Mouse (Mus musculus) megakaryocyte progenitor cell, adult 5-6 weeks (primary cell): ENCODE measurements around the gene Cdk6. TPM values are rescaled to one million over a fixed set of nuclear protein-coding genes. Genes with fewer than 3 reads are reported as not detected.
A peak's percentile ranks its signal among the peaks of the same experiment; 100 is the strongest.
"Not testable (repeated sequence)": the region's sequence is repeated elsewhere in the genome, so short reads cannot be mapped to it uniquely, and the experiment has no call there.

Experiments used
- ATAC-seq: replicated peaks from 2 replicates; pipeline ENCODE4 v1.8.0; 2016; ENCODE audit warnings: mild to moderate bottlenecking, moderate TSS enrichment, inconsistent platforms; ENCODE audit not compliant: poor library complexity
- total RNA-seq, 2 experiments: library from RNA; stranded (forward) in 1 of 2; stranded (reverse) in 1 of 2; fragments of 157-497, 149-512 nt in 1 of 2; fragments of 200-1000 nt in 1 of 2; gene quantifications; 2 replicates each; pipeline versions ENCODE4 v1.2.3 to v1.2.4; 2015 to 2017

Cdk6 gene
- total RNA-seq, 2 experiments from 2014 or later, result 138 to 285 TPM

DNA sequence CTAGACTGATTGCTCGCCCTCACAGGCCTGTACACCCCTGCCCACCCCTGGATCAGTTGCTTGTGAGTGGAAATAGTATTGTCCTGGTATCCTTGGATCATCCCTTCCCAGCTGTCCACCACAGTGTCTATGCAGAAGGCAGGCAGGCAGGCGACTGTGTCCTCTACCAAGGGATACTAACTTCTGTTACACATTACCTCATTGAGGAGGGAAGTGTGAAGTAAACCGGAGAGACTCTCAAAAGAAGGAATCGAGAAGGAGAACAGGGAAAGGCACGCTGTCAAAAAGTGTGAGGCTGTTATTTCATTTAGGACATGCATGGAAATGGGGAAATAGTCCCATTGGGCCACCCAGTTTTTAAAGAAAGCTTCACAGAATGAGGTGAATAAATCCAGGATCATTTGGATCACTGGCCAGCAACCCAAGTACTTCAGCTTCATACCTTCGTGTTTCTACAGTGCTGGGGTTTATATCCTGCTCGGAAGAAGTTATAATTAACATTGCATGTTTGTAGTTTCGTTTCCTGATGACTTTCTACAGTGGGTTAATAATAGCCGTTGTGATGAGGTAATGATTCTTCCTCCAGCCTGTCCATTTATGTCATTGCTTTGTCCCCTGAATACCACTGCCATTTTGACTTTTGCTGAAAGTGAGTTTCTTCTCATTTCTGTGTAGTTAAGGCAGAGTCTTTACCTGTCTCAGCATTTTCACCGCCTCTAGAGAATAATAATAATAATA, 79.0 kb downstream of the Cdk6 start:
- peak; percentile 77 for ATAC-seq

- peak; percentile 40 for ATAC-seq
Observed at GRCm38 (mm10) chr5:3420832-3421228, 79.5 kb downstream of the Cdk6 start.

- ATAC-seq, result not testable (repeated sequence)
Observed at GRCm38 (mm10) chr5:3433131-3433700, 91.9 kb downstream of the Cdk6 start.

DNA sequence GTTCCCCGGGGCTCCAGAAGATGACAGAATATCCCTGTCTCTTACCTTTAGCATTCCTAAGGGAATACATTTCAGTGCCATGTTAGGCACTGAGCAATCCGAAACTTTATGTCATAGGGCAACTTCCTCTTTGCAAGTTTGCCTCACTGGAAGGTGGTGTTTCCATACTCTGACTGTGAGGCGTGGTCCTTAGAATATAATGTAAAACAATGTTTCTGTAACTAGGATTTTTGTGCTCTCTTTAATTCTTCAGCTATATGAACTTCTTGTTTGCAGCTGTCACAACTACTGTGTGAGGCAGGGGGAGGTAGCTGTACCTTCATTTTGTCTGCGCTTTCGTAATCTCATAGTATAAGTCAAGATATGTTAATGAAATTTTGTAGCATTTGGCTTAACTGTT, 92.8 kb downstream of the Cdk6 start:
- peak; percentile 46 for ATAC-seq

DNA sequence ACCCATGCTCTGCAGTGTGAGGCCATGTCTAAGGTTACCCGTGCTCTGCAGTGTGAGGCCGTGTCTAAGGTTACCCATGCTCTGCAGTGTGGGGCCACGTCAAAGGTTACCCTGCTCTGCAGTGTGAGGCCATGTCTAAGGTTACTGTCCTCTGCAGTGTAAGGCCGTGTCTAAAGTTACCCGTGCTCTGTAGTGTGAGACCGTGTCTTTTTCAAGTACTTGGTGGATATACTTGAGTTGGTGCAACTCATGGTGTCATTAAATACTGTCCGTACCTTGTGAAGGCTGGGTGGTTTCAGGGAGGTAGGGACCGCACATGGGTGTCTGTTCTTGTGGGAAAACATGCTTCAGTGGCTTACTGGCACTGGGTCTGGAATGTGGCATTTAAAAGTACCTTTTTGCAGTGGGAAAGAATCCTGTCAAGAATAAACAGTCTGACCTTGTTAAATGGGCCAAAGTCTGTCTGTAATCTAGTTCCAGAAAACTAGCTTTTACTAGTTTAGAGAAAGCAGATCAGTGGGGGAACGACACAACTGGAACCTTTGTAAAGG, 97.2 kb downstream of the Cdk6 start:
- ATAC-seq, result not testable (repeated sequence)

DNA sequence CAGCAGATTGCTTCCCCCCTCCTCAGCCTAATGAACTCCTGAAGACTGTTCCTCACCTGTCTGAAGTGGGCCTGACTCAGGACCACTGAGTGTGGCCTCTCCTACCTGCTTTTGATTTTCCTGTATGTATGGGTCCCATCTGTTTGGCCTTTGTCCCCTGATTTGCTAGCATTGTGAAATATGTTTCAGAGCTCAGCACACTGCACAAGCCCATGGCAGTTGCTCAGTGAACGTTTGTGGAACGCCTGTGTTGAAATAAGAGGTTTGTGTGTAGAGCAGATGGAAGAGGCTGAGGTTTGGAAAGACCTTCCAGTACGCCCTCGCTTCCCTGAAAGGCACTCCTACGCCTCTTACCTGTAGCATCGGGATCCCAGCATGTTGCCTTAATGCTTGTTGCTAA, 98.1 kb downstream of the Cdk6 start:
- ATAC-seq, result peak; percentile 94

GRCm38 (mm10) chr5:3442524-3442923, 101.2 kb downstream of the Cdk6 start:
- ATAC-seq, result peak; percentile 58

DNA sequence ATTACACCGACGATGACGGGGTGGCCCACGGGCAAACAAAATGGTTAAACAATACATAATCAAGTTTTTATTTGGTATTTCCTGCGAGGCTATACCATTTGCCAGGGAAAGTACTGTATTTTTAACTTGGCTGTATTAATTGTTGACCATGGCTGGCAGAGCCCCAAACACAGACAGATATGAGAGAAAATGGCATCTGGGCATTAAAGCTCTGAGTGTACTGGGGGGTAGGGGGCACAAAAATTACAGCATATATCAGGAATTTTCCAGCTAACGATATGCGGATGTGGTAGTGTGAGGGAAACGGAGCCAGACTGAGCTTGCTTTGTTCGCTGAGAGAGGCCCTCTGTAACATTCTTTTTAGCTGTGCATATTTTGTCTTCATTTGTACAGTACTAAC, 109.9 kb downstream of the Cdk6 start:
- ATAC-seq, result not testable (repeated sequence)

- ATAC-seq, result not testable (repeated sequence)
Observed at GRCm38 (mm10) chr5:3453946-3454345, 112.7 kb downstream of the Cdk6 start.

DNA sequence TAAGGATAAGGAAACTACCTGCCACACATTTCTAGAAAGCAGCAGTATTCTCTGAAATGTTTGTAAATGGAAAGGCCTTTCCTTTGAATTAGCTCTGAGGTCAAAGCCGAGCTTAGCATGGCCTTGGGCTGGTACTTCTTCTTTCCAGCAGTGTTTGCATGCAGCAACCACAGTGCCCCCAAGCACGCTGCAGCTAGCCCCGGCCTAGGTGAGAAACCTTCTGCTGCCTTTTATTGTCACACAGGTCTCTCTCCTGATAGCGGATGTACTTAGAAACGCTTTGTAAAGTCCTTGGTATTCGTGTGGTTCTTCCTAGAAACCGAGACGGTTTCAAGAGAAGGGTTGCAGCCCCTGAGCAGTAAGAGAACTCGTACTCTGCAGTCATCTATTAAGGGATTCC, 119.6 kb downstream of the Cdk6 start:
- ATAC-seq, result peak; percentile 47

DNA sequence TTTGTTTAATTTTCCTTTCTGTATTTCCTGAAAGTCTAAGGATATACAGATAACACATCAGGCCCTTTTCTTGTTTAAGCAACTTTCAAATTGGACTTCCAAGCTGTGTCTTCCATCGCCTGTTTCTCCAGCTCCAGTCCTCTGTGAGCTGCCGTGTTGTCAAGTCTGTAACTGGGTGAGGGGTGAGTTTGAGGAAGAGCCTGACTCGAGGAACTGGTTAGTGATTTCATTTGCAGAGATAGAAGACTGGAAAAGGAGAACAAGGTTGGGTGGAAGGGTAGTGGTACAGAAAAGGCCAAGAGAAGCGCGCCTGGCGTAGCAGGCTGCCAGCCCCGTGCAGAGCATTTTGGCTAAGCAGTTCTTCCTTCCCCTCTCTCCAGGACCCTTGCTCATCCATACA, 120.1 kb downstream of the Cdk6 start:
- peak; percentile 45 for ATAC-seq

GRCm38 (mm10) chr5:3462897-3463757, 121.8 kb downstream of the Cdk6 start:
- ATAC-seq, result peak; percentile 15

- ATAC-seq, result peak; percentile 48
Observed at GRCm38 (mm10) chr5:3463758-3464157, 122.5 kb downstream of the Cdk6 start.

DNA sequence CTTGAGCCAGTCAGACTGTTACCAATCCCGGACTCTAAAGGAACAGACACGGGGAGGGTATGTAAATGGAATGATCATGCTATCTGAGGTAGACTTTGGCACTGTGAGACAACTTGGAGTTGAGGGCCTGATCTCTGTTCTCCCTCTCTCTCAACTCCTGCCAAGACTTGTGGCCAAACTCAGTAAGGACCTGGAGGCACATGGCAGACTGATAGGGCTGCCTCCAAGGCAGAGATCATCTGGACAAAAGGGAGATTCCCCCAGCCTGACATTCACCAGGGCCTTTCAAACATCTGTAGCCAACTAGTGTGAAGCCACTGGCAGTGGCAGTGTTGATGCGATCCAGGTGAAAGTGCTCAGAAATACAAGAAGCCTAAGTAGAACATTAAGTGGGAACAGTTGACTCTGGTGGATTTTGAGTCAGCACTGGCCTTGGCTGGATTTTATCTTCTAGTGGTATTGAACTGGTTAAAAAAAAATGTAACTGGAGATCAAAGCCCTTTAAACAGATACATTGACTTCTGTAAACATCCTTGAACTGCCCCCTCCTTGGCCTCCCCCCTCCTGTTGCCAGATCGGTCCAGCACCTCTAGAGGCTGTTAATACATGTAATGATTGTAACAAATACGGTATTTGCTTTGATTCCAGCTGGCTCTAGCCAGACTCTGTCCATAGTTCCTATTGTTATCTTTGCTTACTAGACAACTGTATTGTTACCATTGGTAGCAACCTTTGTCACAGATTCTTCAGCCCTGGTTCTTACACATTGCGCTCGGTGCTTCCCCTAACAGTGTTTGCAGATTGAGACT, 125.0 kb downstream of the Cdk6 start:
- peak; percentile 27; the same call in 1 of the 2 replicates for ATAC-seq

- peak; percentile 21; the same call in 1 of the 2 replicates for ATAC-seq
Observed at GRCm38 (mm10) chr5:3470866-3471265, 129.6 kb downstream of the Cdk6 start.

DNA sequence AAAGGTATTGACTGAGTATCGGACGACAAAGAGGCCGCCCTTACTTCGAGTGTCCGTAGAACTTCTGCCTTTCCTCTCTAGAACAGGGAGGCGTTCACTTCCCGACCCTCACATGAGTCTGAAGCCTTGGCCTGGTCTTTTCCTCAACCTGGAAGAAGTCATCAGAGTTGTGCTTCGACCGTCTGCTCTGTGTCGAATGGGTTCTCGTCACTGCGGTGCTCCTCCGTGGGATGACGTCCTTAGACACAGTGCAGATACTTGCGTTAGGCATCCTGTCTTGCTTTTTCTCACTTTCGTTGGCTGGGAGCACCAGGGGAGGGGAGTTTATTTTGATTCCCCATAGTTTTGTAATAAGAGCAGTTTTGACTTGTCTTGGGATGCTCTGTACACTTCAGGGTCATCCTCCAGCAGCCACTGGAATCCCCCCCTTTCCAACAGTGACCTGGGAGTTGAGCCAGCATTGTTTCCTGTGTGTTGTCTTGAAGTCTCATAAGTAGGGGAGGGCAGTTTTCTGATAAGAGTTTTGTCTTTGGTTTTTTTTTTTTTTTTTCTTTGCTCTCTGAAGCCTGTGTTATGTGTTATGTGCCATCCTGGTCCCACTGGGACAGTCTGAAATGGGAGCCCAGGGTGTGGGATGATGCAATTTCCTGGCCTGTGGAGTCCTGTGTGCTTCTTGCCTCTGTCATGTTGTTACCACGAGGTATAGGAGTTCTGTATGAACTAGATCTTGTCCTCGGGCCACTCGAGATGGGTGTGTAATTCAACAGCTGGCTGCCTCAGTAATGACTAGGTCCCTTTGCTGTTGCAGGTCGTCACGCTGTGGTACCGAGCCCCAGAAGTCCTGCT, 131.2 kb downstream of the Cdk6 start:
- peak; percentile 68 for ATAC-seq

- ATAC-seq, result no peak
Observed at GRCm38 (mm10) chr5:3477711-3478110, 136.4 kb downstream of the Cdk6 start.

DNA sequence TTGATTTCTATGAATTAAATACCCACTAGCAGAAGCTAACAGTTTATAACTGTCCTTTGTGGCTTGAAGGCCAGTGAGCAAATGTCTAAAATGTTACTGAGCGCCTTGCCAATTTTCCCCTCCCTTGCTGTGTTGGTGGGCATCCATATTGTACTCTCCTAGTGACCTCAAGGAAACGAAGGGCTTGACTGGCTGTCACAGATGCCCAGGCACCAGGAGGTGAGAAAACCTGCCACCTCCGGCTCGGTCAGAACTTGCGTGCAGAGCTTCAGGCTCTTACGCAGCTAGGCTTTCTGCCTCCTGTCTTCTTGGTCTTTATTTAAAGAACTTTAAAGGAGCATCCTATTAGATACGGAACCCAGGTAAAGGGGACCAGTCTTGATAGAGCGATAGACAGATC, 136.9 kb downstream of the Cdk6 start:
- ATAC-seq, result no peak

DNA sequence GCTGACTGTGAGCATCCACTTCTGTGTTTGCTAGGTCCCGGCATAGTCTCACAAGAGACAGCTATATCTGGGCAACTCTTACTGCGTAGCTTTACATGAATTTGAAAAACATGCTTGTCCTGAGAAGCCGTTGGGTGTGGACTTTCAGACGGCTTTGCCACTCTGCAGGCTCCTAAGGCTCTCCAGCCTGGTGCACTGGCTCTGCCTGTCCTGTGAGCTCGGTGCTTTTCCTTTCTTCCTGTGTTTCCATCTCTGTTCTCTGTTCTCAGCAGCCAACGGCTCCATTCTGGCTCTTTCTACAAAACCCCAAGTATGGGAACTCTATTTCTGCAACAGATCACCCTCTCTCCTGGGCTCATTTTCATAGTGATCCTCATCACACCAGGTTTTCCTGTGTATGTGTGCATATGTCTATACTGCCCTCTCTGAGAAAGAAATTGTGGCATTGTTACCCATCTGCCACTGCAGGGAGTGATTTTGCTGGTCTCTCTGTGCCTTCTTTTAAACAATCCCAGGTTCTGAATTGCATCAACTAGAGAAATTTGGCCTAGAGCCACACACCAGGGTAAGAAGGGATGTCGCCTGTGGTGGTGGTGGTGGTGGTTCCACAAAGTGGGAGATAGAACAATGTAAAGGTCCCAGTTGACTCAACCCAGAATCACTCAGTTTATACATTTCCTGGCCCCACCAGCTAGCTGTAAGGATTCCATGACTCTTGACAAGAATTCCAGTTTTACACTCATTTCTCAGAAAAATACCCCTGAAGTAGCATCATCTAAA, 137.9 kb downstream of the Cdk6 start:
- ATAC-seq, result no peak
